In the genomic region with DNA sequence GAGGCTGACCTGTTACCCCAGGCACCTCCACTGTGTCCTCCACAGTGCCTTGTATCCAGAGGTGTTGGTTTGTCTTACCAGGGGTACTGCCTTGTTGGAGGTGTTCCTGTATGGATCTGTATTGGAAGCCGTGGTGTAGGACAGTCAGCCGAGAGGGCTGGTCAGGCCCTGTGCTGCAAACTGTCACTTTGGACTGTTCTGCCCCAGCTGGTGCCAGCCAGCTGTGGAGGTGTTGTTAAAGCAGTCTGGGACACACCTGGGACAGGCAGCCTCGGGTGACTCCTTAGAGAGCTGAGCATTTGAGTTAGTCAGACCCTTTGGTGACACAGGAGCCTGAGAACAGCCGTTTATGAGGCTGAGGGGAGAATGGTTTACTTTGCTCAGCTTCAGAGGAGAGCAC, we compare ENCODE assay signal across 22 mouse cellular contexts. TPM values are rescaled to one million over a fixed set of nuclear protein-coding genes. Genes with fewer than 3 reads are reported as not detected.
DNase-seq lines count a peak whose midpoint lies in the region; ATAC-seq and TF ChIP-seq lines count a peak whose summit lies in the region.
"Had no signal": no experiment of that assay in that cellular context is flagged by ENCODE, and none has a peak within 500 bp of the region (broad histone marks: within the 10 kb centered on the region; RNA-seq: fewer than 3 reads in every experiment).

No protein-coding gene starts in this region.

- H3K4me3 ChIP-seq in kidney, embryonic 15.5 days (replicated peaks), result no peak overlapping the region
- no peak overlapping the region for H3K4me3 ChIP-seq in bone marrow, adult 2 months (replicated peaks; ENCODE audit: control insufficient read depth, low read depth, low read length)
- H3K4me3 ChIP-seq in intestine, postnatal 0 days (ENCODE audit: low read depth, low read length), result no peak overlapping the region
- H3K4me3 ChIP-seq in liver, embryonic 16.5 days (ENCODE audit: low read depth, low read length), result no peak overlapping the region
- H3K4me3 ChIP-seq: forebrain, embryonic 15.5 days; hindbrain, embryonic 15.5 days; stomach, embryonic 15.5 days had no signal

- H3K36me3 ChIP-seq in kidney, embryonic 15.5 days, result peaks cover 7% of the 10 kb centered on the region; the same call in 1 of the 2 replicates
- H3K36me3 ChIP-seq in intestine, postnatal 0 days (ENCODE audit: control insufficient read depth, insufficient read depth), result no peaks in the 10 kb centered on the region; the same call in 1 of the 2 replicates
- no peaks in the 10 kb centered on the region for H3K36me3 ChIP-seq in liver, embryonic 16.5 days (ENCODE audit: control insufficient read depth, insufficient read depth)
- H3K36me3 ChIP-seq: forebrain, embryonic 15.5 days; hindbrain, embryonic 15.5 days had no signal

- peaks cover 59% of the 10 kb centered on the region for H3K4me1 ChIP-seq in kidney, embryonic 15.5 days
- peaks cover 19% of the 10 kb centered on the region for H3K4me1 ChIP-seq in bone marrow, adult 2 months (ENCODE audit: control insufficient read depth, insufficient read depth, low read length)
- no peaks in the 10 kb centered on the region for H3K4me1 ChIP-seq in intestine, postnatal 0 days (replicated peaks; ENCODE audit: control insufficient read depth, insufficient read depth, low read length)
- peaks cover 36% of the 10 kb centered on the region for H3K4me1 ChIP-seq in liver, embryonic 16.5 days (ENCODE audit: control insufficient read depth, low read depth, low read length)

- H3K27ac ChIP-seq in kidney, embryonic 15.5 days, result peak overlapping the region; percentile 13; the same call in 1 of the 2 replicates
- H3K27ac ChIP-seq in bone marrow, adult 2 months (ENCODE audit: control insufficient read depth, insufficient read depth, low read depth, low read length, poor library complexity), result peak overlapping the region; percentile 92
- no peak overlapping the region; the same call in 1 of the 2 replicates for H3K27ac ChIP-seq in intestine, postnatal 0 days (ENCODE audit: low read depth, low read length)
- H3K27ac ChIP-seq in liver, embryonic 16.5 days (ENCODE audit: low read length), result peak overlapping the region; percentile 91
- H3K27ac ChIP-seq: forebrain, embryonic 15.5 days; stomach, embryonic 15.5 days had no signal

- H3K4me2 ChIP-seq in kidney, embryonic 15.5 days, result no peak overlapping the region
- H3K4me2 ChIP-seq in intestine, postnatal 0 days (replicated peaks; ENCODE audit: low read depth), result no peak overlapping the region
- H3K4me2 ChIP-seq in liver, embryonic 16.5 days (ENCODE audit: low read depth, low read length), result no peak overlapping the region
- H3K4me2 ChIP-seq: forebrain, embryonic 15.5 days; heart, embryonic 11.5 days; hindbrain, embryonic 15.5 days; stomach, embryonic 15.5 days had no signal

- ATAC-seq in kidney, embryonic 15.5 days (replicated peaks; ENCODE audit: low FRiP score), result no peak
- ATAC-seq in intestine, postnatal 0 days, result peak; percentile 70
- no peak for ATAC-seq in liver, embryonic 16.5 days (ENCODE audit: low read depth)
- no peak for ATAC-seq in erythroblast, adult 5-6 weeks (replicated peaks; ENCODE audit: low FRiP score, poor library complexity, severe bottlenecking)
- ATAC-seq: forebrain, embryonic 15.5 days; midbrain, embryonic 16.5 days had no signal

- H3K9me3 ChIP-seq in kidney, embryonic 15.5 days (replicated peaks), result no peaks in the 10 kb centered on the region
- no peaks in the 10 kb centered on the region for H3K9me3 ChIP-seq in intestine, postnatal 0 days (ENCODE audit: control insufficient read depth)
- H3K9me3 ChIP-seq in liver, embryonic 16.5 days (replicated peaks; ENCODE audit: control insufficient read depth, low read length), result no peaks in the 10 kb centered on the region
- H3K9me3 ChIP-seq: forebrain, embryonic 15.5 days; hindbrain, embryonic 15.5 days; stomach, embryonic 15.5 days had no signal

- no peaks in the 10 kb centered on the region for H3K27me3 ChIP-seq in kidney, embryonic 15.5 days
- no peaks in the 10 kb centered on the region for H3K27me3 ChIP-seq in intestine, postnatal 0 days (replicated peaks; ENCODE audit: control insufficient read depth, insufficient read depth, low read length)
- H3K27me3 ChIP-seq in liver, embryonic 16.5 days (ENCODE audit: control insufficient read depth, insufficient read depth, low read depth, low read length), result no peaks in the 10 kb centered on the region
- H3K27me3 ChIP-seq: forebrain, embryonic 15.5 days; hindbrain, embryonic 15.5 days; stomach, embryonic 15.5 days had no signal

- 40% methylated on average over 4 of the region's 4 CpGs for WGBS in kidney, embryonic 15.5 days
- 59% methylated on average over 4 of the region's 4 CpGs for WGBS in bone marrow, adult 2 months
- WGBS in intestine, postnatal 0 days, result 26% methylated on average over 4 of the region's 4 CpGs
- WGBS in liver, embryonic 16.5 days (ENCODE audit: insufficient replicate concordance), result 46% methylated on average over 4 of the region's 4 CpGs

- DNase-seq in kidney, adult 9 months, result no peak
- no peak for DNase-seq in layer of hippocampus, adult 9-11 months
- DNase-seq: cerebellum, adult 2 months; heart, postnatal 10 days; kidney, adult 8-10 months; layer of hippocampus, postnatal 36 days; lung, adult 2 months; lung, postnatal 36 days; right cerebral cortex, postnatal 14 days had no signal

- H3K9ac ChIP-seq in kidney, embryonic 15.5 days, result no peak overlapping the region
- H3K9ac ChIP-seq in intestine, postnatal 0 days (ENCODE audit: low read depth, low read length), result no peak overlapping the region
- 0 out of 2 replicates have a peak overlapping the region, but pooled peaks have one; percentile 24 for H3K9ac ChIP-seq in liver, embryonic 16.5 days (ENCODE audit: low read depth, low read length)
- H3K9ac ChIP-seq: forebrain, embryonic 15.5 days; hindbrain, embryonic 15.5 days; stomach, embryonic 15.5 days had no signal

- TF ChIP-seq CTCF in bone marrow, adult 2 months (IDR thresholded peaks at IDR 0.05; ENCODE audit: control insufficient read depth, insufficient read depth, low read length), result no peak
- TF ChIP-seq CTCF in intestine, postnatal 0 days (IDR thresholded peaks at IDR 0.05; ENCODE audit: low read depth), result no peak

- TF ChIP-seq POLR2A in bone marrow, adult 2 months (IDR thresholded peaks at IDR 0.05; ENCODE audit: borderline replicate concordance, control insufficient read depth, low read depth, low read length), result no peak

RNA-seq across cellular contexts. Expression of a gene that starts 15.7 kb away (rescaled TPM):
- polyA plus RNA-seq in kidney, embryonic 15.5 days (2015; fragmentation: Nextera tagmentation; extraction: Ambion mirVana), result 12.6 and 14.3 TPM in 2 replicates
- polyA plus RNA-seq in bone marrow, adult 2 months (2011; ENCODE audit: insufficient read depth, insufficient read length, low replicate concordance, missing spikeins), result 25.9 and 33.7 TPM in 2 replicates
- 5.1 and 5.2 TPM in 2 replicates for polyA plus RNA-seq in intestine, postnatal 0 days (2015; fragmentation: Nextera tagmentation; extraction: Ambion mirVana)
- polyA plus RNA-seq in liver, embryonic 16.5 days (2015; fragmentation: Nextera tagmentation; extraction: Ambion mirVana), result 4.3 and 5.8 TPM in 2 replicates
- 10.7 and 18.3 TPM in 2 replicates for total RNA-seq in erythroblast, adult 5-6 weeks (2015; ENCODE audit: low replicate concordance)
- 12.7 and 14.5 TPM in 2 replicates for total RNA-seq in erythroblast, adult 5-6 weeks (2017; ENCODE audit: low replicate concordance)

RNA-seq across cellular contexts. Expression of a gene that starts 29.5 kb away (rescaled TPM):
- polyA plus RNA-seq in kidney, embryonic 15.5 days (2015; fragmentation: Nextera tagmentation; extraction: Ambion mirVana), result 62.4 and 70.4 TPM in 2 replicates
- 54.8 and 94.0 TPM in 2 replicates for polyA plus RNA-seq in bone marrow, adult 2 months (2011; ENCODE audit: insufficient read depth, insufficient read length, low replicate concordance, missing spikeins)
- 17.9 and 21.3 TPM in 2 replicates for polyA plus RNA-seq in intestine, postnatal 0 days (2015; fragmentation: Nextera tagmentation; extraction: Ambion mirVana)
- polyA plus RNA-seq in liver, embryonic 16.5 days (2015; fragmentation: Nextera tagmentation; extraction: Ambion mirVana), result 22.8 and 25.7 TPM in 2 replicates
- 14.6 and 20.9 TPM in 2 replicates for total RNA-seq in erythroblast, adult 5-6 weeks (2015; ENCODE audit: low replicate concordance)
- 35.9 and 52.0 TPM in 2 replicates for total RNA-seq in erythroblast, adult 5-6 weeks (2017; ENCODE audit: low replicate concordance)

RNA-seq across cellular contexts. Expression of a gene that starts 44.3 kb away (rescaled TPM):
- polyA plus RNA-seq in kidney, embryonic 15.5 days (2015; fragmentation: Nextera tagmentation; extraction: Ambion mirVana), result 0.80 TPM in 1 of 2 replicates, not detected in the other
- polyA plus RNA-seq in bone marrow, adult 2 months (2011; ENCODE audit: insufficient read depth, insufficient read length, low replicate concordance, missing spikeins), result 1.3 and 3.0 TPM in 2 replicates
- polyA plus RNA-seq in intestine, postnatal 0 days (2015; fragmentation: Nextera tagmentation; extraction: Ambion mirVana), result not detected in 2 replicates
- polyA plus RNA-seq in liver, embryonic 16.5 days (2015; fragmentation: Nextera tagmentation; extraction: Ambion mirVana), result not detected in 2 replicates
- total RNA-seq in erythroblast, adult 5-6 weeks (2015; ENCODE audit: low replicate concordance), result not detected in 2 replicates
- 0.42 TPM in 1 of 2 replicates, not detected in the other for total RNA-seq in erythroblast, adult 5-6 weeks (2017; ENCODE audit: low replicate concordance)
- polyA plus RNA-seq: C2C12; embryonic facial prominence, embryonic 11.5 days; erythroblast, embryonic 14.5 days; hindbrain, embryonic 15.5 days; midbrain, embryonic 16.5 days; stomach, embryonic 15.5 days had no signal

RNA-seq across cellular contexts. Expression of a gene that starts 53.8 kb away (rescaled TPM):
- 24.7 and 25.3 TPM in 2 replicates for polyA plus RNA-seq in kidney, embryonic 15.5 days (2015; fragmentation: Nextera tagmentation; extraction: Ambion mirVana)
- polyA plus RNA-seq in bone marrow, adult 2 months (2011; ENCODE audit: insufficient read depth, insufficient read length, low replicate concordance, missing spikeins), result 3.3 and 6.3 TPM in 2 replicates
- polyA plus RNA-seq in intestine, postnatal 0 days (2015; fragmentation: Nextera tagmentation; extraction: Ambion mirVana), result 13.1 and 13.3 TPM in 2 replicates
- polyA plus RNA-seq in liver, embryonic 16.5 days (2015; fragmentation: Nextera tagmentation; extraction: Ambion mirVana), result 4.5 and 4.9 TPM in 2 replicates
- total RNA-seq in erythroblast, adult 5-6 weeks (2015; ENCODE audit: low replicate concordance), result 2.3 TPM in 1 of 2 replicates, not detected in the other
- 1.9 and 2.9 TPM in 2 replicates for total RNA-seq in erythroblast, adult 5-6 weeks (2017; ENCODE audit: low replicate concordance)
